Mouse (Mus musculus) erythroblast, embryonic 14.5 days (primary cell): ENCODE measurements around the gene Gpa33. TPM values are rescaled to one million over a fixed set of nuclear protein-coding genes. Genes with fewer than 3 reads are reported as not detected.

Experiments used
- H3K27me3 ChIP-seq: 2 replicates; pipeline ENCODE4 v1.6.1; 2012; ENCODE audit warnings: inconsistent platforms; ENCODE audit not compliant: control insufficient read depth
- H3K36me3 ChIP-seq: 2 replicates; pipeline ENCODE4 v1.6.1; 2012; ENCODE audit warnings: mild to moderate bottlenecking, inconsistent platforms; ENCODE audit not compliant: control insufficient read depth
- H3K4me1 ChIP-seq: 2 replicates; pipeline ENCODE4 v1.6.1; 2012; ENCODE audit warnings: inconsistent platforms; ENCODE audit not compliant: control insufficient read depth
- H3K4me3 ChIP-seq: replicated peaks from 2 replicates; pipeline ENCODE3; 2012; ENCODE audit warnings: moderate library complexity, mild to moderate bottlenecking, inconsistent platforms
- H3K9me3 ChIP-seq: 2 replicates; pipeline ENCODE4 v1.6.1; 2012; ENCODE audit warnings: low read length, inconsistent platforms, mixed read lengths; ENCODE audit not compliant: control insufficient read depth
- GATA1 ChIP-seq: IDR thresholded peaks from 2 replicates; pipeline ENCODE4 v1.6.1; 2012; ENCODE audit warnings: low read length, inconsistent platforms, mixed read lengths
- TAL1 ChIP-seq: IDR thresholded peaks from 3 replicates; pipeline ENCODE4 v1.6.1; 2012; ENCODE audit warnings: low read length, inconsistent platforms, mixed read lengths
- polyA plus RNA-seq: library from polyadenylated mRNA; stranded (reverse); fragments of >175 nt; gene quantifications from 2 replicates; pipeline ENCODE4 v1.2.3, GENCODE M21; 2012

Gpa33 gene
- polyA plus RNA-seq, 1 experiment, result not detected

GRCm38 (mm10) chr1:166142369-166142768, 12.3 kb downstream of the Gpa33 start:
- H3K9me3 ChIP-seq, result no peaks in the 10 kb centered on the region
- TF ChIP-seq TAL1 (no peak), GATA1 (no peak)
- H3K4me1 ChIP-seq, result no peaks in the 10 kb centered on the region; the same call in 1 of the 2 replicates
- no peaks in the 10 kb centered on the region for H3K36me3 ChIP-seq
- H3K27me3 ChIP-seq, result no peaks in the 10 kb centered on the region
- no peak overlapping the region for H3K4me3 ChIP-seq

DNA sequence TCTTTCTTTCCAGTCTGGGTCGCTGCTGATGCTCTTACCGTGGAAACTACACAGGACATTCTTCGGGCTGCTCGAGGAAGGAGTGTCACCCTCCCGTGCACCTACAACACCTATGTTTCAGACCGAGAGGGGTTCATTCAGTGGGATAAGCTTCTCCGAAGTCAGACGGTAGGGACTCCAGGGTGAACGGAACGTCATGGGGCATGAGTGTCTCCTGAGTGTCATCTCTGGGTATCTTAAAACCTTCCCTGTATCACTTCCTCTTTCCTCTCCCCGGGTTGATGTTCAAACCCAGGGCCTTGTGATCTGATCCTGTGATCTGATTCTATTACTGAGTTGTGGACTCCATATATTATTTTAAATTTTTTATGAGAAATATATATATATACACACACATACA, 16.6 kb downstream of the Gpa33 start:
- TF ChIP-seq GATA1 (no peak), TAL1 (no peak)
- Histone ChIP-seq H3K4me3 (no peak overlapping the region), H3K27me3 (no peaks in the 10 kb centered on the region)

GRCm38 (mm10) chr1:166147657-166148056, 17.6 kb downstream of the Gpa33 start:
- no peaks in the 10 kb centered on the region for H3K27me3 ChIP-seq
- peaks cover 11% of the 10 kb centered on the region for H3K4me1 ChIP-seq
- H3K9me3 ChIP-seq, result no peaks in the 10 kb centered on the region
- no peak overlapping the region for H3K4me3 ChIP-seq
- H3K36me3 ChIP-seq, result no peaks in the 10 kb centered on the region
- TF ChIP-seq TAL1 (no peak), GATA1 (no peak)

More for the DNA sequence above, 16.6 kb downstream of the Gpa33 start:
- H3K9me3 ChIP-seq, result no peaks in the 10 kb centered on the region
- peaks cover 11% of the 10 kb centered on the region for H3K4me1 ChIP-seq
- H3K36me3 ChIP-seq, result no peaks in the 10 kb centered on the region

DNA sequence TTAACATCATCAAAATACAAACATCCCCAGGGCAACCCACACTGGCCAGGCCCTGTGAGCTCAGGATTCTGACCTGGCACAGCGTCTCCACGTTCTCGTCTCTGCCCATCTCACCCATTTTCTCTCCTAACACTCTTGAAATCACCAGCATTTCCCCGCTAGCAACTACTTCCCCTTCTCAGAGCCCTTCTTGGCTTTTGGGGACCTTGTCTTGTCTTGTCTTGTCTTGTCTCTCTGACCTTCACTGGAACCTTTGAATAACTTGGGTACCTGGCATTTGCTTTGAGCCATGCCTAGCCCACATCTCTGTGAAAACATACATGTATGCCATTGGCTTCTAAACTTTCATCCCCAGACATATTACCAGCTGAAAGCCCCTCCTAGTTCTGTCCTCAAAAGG, 19.4 kb downstream of the Gpa33 start:
- Histone ChIP-seq H3K4me3 (no peak overlapping the region), H3K36me3 (no peaks in the 10 kb centered on the region), H3K27me3 (peaks cover 4% of the 10 kb centered on the region), H3K4me1 (peaks cover 15% of the 10 kb centered on the region), H3K9me3 (no peaks in the 10 kb centered on the region)
- no peak for TF ChIP-seq GATA1
- no peak for TF ChIP-seq TAL1

- no peak overlapping the region for H3K4me3 ChIP-seq
- no peak for TF ChIP-seq TAL1
- TF ChIP-seq GATA1, result no peak
- H3K36me3 ChIP-seq, result no peaks in the 10 kb centered on the region
- H3K27me3 ChIP-seq, result peaks cover 9% of the 10 kb centered on the region
- H3K4me1 ChIP-seq, result peaks cover 15% of the 10 kb centered on the region
- H3K9me3 ChIP-seq, result no peaks in the 10 kb centered on the region
Measured at GRCm38 (mm10) chr1:166150035-166150434, 20.0 kb downstream of the Gpa33 start.

DNA sequence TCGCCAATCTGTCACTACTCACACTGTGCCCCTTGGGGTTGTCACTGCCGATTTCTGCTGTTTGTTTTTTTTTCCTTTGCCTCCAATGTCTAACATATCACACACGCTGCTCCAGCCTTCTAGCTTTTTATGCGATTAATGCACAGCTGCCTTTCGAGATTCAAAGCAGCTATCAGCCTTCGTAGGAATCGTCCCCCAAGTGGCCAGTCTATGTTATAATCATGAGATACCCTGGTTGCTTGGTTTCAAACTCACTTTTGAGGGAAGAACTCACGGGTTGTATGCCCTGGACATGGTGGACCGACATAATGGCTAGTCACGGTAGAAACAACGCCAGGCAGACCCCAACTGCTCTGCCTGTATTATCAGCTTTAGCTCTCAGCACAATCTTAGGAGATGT, 21.3 kb downstream of the Gpa33 start:
- Histone ChIP-seq H3K36me3 (no peaks in the 10 kb centered on the region), H3K4me1 (peaks cover 15% of the 10 kb centered on the region), H3K4me3 (no peak overlapping the region), H3K9me3 (peaks cover 5% of the 10 kb centered on the region), H3K27me3 (peaks cover 17% of the 10 kb centered on the region)
- TF ChIP-seq TAL1 (no peak), GATA1 (no peak)

DNA sequence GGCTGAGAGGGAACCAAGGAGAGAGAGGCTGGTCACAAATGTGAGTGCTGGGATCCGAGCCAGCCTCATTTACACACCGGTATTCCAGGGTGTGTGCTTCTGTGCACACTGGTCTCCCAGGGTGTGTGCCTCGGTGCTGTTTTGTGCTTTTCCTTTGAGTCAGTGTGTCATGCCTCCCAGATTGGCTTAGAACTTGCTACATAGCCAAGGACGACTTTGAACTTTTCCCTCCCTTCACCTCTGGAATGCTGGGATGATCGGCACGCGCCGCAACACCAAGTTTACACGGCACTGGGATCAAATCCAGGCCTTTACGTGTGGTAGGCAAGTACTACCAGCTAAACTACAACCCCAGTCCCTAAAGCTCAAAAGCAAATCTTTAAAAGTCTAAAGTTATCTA, 22.0 kb downstream of the Gpa33 start:
- Histone ChIP-seq H3K4me3 (no peak overlapping the region), H3K4me1 (peaks cover 15% of the 10 kb centered on the region), H3K9me3 (peaks cover 5% of the 10 kb centered on the region), H3K27me3 (peaks cover 17% of the 10 kb centered on the region), H3K36me3 (no peaks in the 10 kb centered on the region)
- no peak for TF ChIP-seq GATA1
- no peak for TF ChIP-seq TAL1

DNA sequence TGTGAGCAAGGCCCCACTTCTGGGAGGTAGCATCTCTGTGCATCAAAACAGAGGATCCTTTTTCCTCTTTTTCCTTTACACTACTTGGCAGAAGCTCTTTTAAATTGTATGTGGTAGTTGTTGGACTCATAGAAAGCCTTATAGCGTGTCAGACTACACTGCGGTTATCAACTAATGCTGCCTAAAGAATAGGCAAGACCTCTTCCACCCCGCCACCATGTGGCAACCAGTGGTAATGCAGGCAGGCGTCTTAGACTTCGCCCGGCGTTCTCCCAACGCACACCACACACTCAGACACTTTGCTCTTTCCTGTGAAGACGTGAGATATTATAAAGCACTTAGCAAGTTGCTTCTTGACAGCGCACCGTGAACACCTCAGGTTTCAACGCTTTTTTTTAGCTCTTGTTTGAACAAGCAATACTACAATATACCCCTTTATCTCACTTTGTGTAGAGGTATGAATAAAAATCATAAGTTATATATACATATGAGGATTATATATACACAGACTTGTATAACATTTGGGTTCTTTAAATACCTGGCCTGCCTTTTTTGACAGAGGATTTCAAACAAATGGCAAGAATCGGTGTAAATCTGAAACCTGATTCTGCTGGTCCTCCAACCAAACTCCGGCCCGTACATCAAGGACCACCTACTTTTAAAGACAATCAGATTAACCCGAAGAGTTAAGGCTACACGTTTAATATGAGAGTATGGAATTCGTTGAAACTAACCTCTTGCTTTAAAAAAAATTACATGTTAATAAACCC, 23.5 kb downstream of the Gpa33 start:
- Histone ChIP-seq H3K36me3 (no peaks in the 10 kb centered on the region), H3K4me1 (peaks cover 11% of the 10 kb centered on the region), H3K4me3 (no peak overlapping the region), H3K27me3 (peaks cover 17% of the 10 kb centered on the region), H3K9me3 (peaks cover 5% of the 10 kb centered on the region)
- TF ChIP-seq GATA1 (no peak), TAL1 (no peak)

GRCm38 (mm10) chr1:166154162-166155112, 24.4 kb downstream of the Gpa33 start:
- no peak overlapping the region for H3K4me3 ChIP-seq

More at GRCm38 (mm10) chr1:166154162-166155112, 24.4 kb downstream of the Gpa33 start:
- Histone ChIP-seq H3K4me1 (peaks cover 8% of the 10 kb centered on the region; the same call in 1 of the 2 replicates), H3K9me3 (peaks cover 5% of the 10 kb centered on the region), H3K27me3 (peaks cover 21% of the 10 kb centered on the region), H3K36me3 (no peaks in the 10 kb centered on the region)
- TF ChIP-seq GATA1 (no peak), TAL1 (no peak)
